Mouse (Mus musculus) testis, adult 2 months (tissue): ENCODE results near the gene Ccnt2. TPM values are rescaled to one million over a fixed set of nuclear protein-coding genes. Genes with fewer than 3 reads are reported as not detected.

Source experiments
- H3K27ac ChIP-seq: fragments of 200-500 bp; 2 replicates; pipeline ENCODE4 v1.5.1; 2012; ENCODE audit warnings: low read depth, low read length; ENCODE audit not compliant: control insufficient read depth, insufficient read depth
- H3K27me3 ChIP-seq: fragments of 200-500 bp; 2 replicates; pipeline ENCODE4 v1.6.1; 2012; ENCODE audit warnings: mild to moderate bottlenecking, low read length, moderate library complexity; ENCODE audit not compliant: control insufficient read depth, insufficient read depth
- H3K36me3 ChIP-seq: fragments of 200-500 bp; 2 replicates; pipeline ENCODE4 v1.6.1; 2012; ENCODE audit warnings: mild to moderate bottlenecking, low read length; ENCODE audit not compliant: control insufficient read depth, insufficient read depth
- H3K4me1 ChIP-seq: fragments of 200-500 bp; 2 replicates; pipeline ENCODE4 v1.6.1; 2012; ENCODE audit warnings: low read length; ENCODE audit not compliant: control insufficient read depth, insufficient read depth
- H3K4me3 ChIP-seq: fragments of 200-500 bp; 2 replicates; pipeline ENCODE4 v1.5.1; 2012; ENCODE audit warnings: low read depth, mild to moderate bottlenecking, low read length, moderate library complexity, mixed read lengths; ENCODE audit not compliant: control insufficient read depth
- CTCF ChIP-seq: fragments of 200-500 bp; IDR thresholded peaks from 2 replicates; pipeline ENCODE4 v1.5.1; 2012; ENCODE audit warnings: low read depth, mild to moderate bottlenecking, inconsistent platforms, low read length, moderate library complexity; ENCODE audit not compliant: control insufficient read depth, insufficient read depth, insufficient replicate concordance
- POLR2A ChIP-seq: fragments of 200-500 bp; IDR thresholded peaks from 2 replicates; pipeline ENCODE4 v1.6.1; 2012; ENCODE audit warnings: low read depth, mild to moderate bottlenecking, inconsistent platforms, low read length, moderate library complexity; ENCODE audit not compliant: control insufficient read depth
- polyA plus RNA-seq: library from polyadenylated mRNA; depleted of rRNA; stranded (reverse); fragments of >200 nt; gene quantifications from 2 replicates; pipeline ENCODE4 v1.2.3, GENCODE M21; 2012; rRNA removed

Gene Ccnt2
- 9.4 and 10.9 TPM in 2 replicates for polyA plus RNA-seq

DNA sequence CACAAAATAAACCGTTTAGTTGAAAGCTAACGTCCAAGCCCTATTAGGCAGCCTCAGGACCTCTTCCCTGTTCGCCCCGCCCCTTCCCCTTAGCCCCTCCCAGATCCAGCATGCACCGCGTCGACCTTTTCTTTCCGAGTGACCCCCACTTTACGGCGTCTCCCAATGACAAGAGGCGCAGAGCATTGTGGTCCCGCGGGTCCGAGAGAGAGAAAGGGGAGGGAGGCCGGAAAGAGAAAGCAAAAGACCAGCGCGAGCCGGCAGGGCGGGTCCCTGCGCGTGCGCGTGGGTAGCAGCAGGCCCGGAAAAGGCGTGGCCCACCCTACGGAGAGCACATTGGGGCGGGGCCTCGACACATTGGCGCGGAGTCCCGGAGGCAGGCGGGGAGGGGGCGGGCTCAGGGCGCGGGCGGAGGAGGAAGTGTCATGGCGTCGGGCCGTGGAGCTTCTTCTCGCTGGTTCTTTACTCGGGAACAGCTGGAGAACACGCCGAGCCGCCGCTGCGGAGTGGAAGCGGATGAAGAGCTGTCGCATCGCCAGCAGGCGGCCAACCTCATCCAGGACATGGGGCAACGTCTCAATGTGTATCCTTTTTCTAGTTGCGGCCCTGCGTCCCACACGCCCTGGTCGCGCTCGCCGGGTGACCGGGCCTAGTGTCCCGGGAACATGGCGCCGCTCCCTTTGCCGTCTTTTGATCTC is at the start of gene Ccnt2:
Gene Ccnt2, plus strand, starts transcription at position 362 of the 698 bp plus-strand sequence.
- Histone ChIP-seq H3K27ac (peak within 1 kb of the TSS; percentile 98), H3K27me3 (no peaks in the 10 kb centered on the region)
- no peak for TF ChIP-seq CTCF
- peak; percentile 64 for TF ChIP-seq POLR2A

DNA sequence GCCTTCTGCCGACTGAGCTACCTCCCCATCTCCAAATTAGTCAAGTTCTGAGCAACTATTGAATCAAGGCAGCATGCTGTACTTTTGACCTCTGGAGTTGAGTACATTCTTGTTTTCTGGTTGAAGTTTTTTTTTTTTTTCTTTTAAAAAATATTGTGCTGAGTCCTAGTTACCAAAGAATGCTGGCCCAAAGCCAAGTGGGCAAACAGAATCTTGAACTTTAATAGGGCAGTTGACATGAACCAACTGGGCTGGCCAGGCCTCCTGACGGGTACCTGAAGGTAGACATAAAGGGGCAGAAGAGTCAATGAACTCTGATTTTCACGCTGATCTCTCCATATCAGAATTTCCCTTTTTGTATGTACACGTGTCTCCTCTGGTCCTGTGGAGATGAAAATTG is 44.9 kb upstream of the Ccnt2 start, which contains the start of gene Acmsd:
Gene Acmsd, plus strand, starts transcription at position 318 of the 400 bp plus-strand sequence.
- no peaks in the 10 kb centered on the region for H3K36me3 ChIP-seq
- no peak for TF ChIP-seq POLR2A
- TF ChIP-seq CTCF, result no peak
- no peaks in the 10 kb centered on the region for H3K27me3 ChIP-seq
- H3K4me1 ChIP-seq, result no peaks in the 10 kb centered on the region
- no peak within 1 kb of the TSS for H3K4me3 ChIP-seq
- no peak within 1 kb of the TSS for H3K27ac ChIP-seq

More for the DNA sequence above, at the start of gene Ccnt2:
- H3K36me3 ChIP-seq, result no peaks in the 10 kb centered on the region
- peaks cover 4% of the 10 kb centered on the region; the same call in 1 of the 2 replicates for H3K4me1 ChIP-seq
- H3K4me3 ChIP-seq, result peak within 1 kb of the TSS; percentile 98

DNA sequence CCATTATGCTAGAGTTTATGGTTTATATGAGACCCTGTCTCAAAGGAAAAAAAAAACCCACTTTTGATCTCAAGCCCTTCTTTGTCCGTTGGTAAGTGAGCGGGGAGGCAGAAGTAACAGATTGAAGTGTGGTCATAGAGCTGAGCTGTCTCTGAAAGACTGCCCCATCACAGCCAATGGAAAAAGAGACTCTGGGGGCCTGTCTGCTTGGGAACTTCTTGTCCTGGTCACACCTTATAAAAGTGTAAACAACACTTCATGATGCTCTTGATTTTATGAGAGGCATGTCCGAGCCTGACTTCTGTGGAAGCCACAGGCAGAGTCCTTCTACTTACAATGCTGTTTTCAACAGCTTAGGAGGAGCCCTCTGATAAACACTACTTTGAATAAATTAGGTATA is 42.9 kb upstream of the Ccnt2 start:
- H3K4me3 ChIP-seq, result no peak overlapping the region
- H3K36me3 ChIP-seq, result no peaks in the 10 kb centered on the region
- no peaks in the 10 kb centered on the region for H3K27me3 ChIP-seq
- H3K4me1 ChIP-seq, result no peaks in the 10 kb centered on the region
- TF ChIP-seq CTCF (no peak), POLR2A (no peak)
- no peak overlapping the region for H3K27ac ChIP-seq

DNA sequence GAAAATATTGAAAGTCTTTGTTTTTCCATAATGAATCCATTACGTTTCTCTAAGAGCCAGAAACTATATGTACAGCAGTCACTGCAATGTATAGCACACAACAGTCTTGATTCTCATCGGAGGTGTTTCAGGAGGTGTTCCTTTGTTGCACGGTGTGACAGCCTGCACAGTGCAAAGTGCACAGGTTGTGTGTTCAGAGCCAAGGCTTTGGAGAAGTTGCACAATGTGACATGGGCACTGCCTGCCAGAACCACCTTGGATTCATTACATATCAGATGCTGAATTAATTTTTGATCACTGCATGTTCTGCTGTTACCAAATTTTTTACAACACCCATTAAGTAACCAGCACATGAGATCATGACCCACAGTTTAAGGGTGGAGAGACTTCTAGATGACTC is 41.5 kb upstream of the Ccnt2 start:
- H3K4me3 ChIP-seq, result no peak overlapping the region
- no peaks in the 10 kb centered on the region for H3K36me3 ChIP-seq
- H3K27ac ChIP-seq, result no peak overlapping the region
- TF ChIP-seq POLR2A (no peak), CTCF (no peak)
- H3K27me3 ChIP-seq, result no peaks in the 10 kb centered on the region
- H3K4me1 ChIP-seq, result no peaks in the 10 kb centered on the region

DNA sequence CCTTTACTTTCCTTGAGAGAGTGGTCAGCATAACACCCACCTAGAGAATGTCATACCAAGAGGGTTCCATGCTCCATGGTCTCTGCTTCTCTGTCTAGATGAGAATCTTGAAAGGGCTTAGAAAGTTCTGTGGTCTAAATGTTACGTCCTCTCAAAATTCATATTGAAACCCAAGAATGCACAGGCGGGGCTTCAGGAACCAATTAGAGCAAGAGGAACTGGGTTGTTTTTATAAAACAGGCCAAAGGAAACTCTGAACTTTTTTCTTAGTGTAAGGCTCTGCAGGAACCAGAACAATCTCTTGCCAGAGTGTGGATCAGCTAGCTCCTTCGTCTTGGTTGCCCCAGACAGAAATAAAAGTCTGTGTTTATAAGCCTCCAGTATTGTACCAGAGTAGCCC is 41.1 kb upstream of the Ccnt2 start:
- no peaks in the 10 kb centered on the region for H3K36me3 ChIP-seq
- no peaks in the 10 kb centered on the region for H3K4me1 ChIP-seq
- no peaks in the 10 kb centered on the region for H3K27me3 ChIP-seq
- no peak overlapping the region for H3K27ac ChIP-seq
- no peak overlapping the region for H3K4me3 ChIP-seq
- no peak for TF ChIP-seq POLR2A
- no peak for TF ChIP-seq CTCF

DNA sequence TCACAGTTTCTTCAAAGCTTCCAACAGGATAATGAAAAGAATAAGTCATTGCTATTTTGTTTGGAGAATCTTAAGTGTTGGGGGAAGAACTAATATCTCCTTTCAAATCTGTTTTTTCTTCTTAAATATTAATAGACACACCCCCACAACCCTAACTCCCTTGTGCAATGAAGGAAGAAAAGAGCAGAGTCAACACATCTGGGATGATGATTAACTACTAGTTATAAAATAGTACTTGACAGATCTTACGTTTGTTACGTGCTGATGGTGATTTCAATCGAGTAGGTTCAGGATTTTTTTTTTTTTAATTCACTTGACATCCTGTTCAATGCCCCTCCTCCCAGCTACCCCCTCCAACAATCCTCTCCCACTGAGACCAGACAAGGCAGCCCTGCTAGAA is 38.6 kb upstream of the Ccnt2 start:
- Histone ChIP-seq H3K27ac (no peak overlapping the region), H3K36me3 (no peaks in the 10 kb centered on the region), H3K4me1 (no peaks in the 10 kb centered on the region), H3K4me3 (no peak overlapping the region), H3K27me3 (no peaks in the 10 kb centered on the region)
- TF ChIP-seq POLR2A (no peak), CTCF (no peak)

DNA sequence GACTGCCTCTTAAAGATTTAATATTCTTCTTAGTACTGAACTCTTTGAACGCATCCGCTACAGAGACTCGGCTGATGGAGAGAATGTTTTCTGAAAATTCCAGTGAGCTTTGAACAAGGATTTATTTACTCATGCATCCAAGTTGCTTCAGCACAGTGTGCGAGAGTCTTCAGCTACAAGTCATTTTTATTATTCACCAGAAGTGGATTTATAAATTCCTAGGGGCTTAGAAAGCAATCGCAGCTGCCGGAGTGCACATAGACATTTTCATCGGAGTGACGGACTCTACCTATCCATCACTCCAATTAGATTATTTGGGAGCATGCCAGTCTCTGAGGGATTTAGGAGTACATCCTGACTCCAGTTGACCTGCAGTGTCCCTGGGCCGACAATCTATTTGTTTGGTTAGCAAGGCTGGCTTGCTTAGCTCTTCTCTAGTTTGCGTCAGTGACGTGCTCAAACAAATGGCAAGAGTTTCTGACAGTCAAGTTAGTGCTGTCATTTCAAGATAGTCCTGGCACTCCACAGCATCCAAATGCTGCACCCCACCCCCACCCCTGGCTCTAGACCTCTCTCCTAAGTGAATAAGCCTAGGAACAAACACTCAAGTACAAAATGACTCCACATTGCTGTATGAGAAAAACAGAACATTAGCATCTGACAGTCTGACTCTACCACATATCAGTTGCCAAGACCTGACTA is 23.4 kb upstream of the Ccnt2 start:
- Histone ChIP-seq H3K4me1 (0 out of 2 replicates have a peak, but pooled peaks cover 3% of the 10 kb centered on the region), H3K36me3 (no peaks in the 10 kb centered on the region), H3K4me3 (no peak overlapping the region), H3K27ac (no peak overlapping the region), H3K27me3 (no peaks in the 10 kb centered on the region)
- TF ChIP-seq CTCF (no peak), POLR2A (no peak)
